Mouse (Mus musculus): Measurements from ENCODE around the gene Ryr2. TPM values are rescaled to one million over a fixed set of nuclear protein-coding genes. Genes with fewer than 3 reads are reported as not detected.
"Not testable (repeated sequence)": the region's sequence is repeated elsewhere in the genome, so short reads cannot be mapped to it uniquely, and the experiment has no call there.

Gene Ryr2
- 1.2 TPM in 2 replicates for polyA plus RNA-seq (2016; fragmentation: Nextera tagmentation; extraction: Ambion mirVana)

- WGBS, result 12% methylated on average over 39 of the region's 64 CpGs
- Histone ChIP-seq H3K4me3 (peak within 1 kb of the TSS; percentile 73), H3K4me2 (replicated peaks) (peak within 1 kb of the TSS; percentile 99), H3K27me3 (peaks cover 51% of the 10 kb centered on the region), H3K36me3 (no peaks in the 10 kb centered on the region), H3K27ac (no peak within 1 kb of the TSS), H3K9me3 (no peaks in the 10 kb centered on the region), H3K9ac (peak within 1 kb of the TSS; percentile 69), H3K4me1 (0 out of 2 replicates have a peak, but pooled peaks cover 11% of the 10 kb centered on the region)
- peak; percentile 80 for ATAC-seq (ENCODE audit: insufficient number of reproducible peaks, insufficient read depth, low FRiP score, low TSS enrichment)
Measured at GRCm38 (mm10) chr13:12106662-12107632, at the start of gene Ryr2. Gene Ryr2 (minus strand): TSS chr13:12106945.

DNA sequence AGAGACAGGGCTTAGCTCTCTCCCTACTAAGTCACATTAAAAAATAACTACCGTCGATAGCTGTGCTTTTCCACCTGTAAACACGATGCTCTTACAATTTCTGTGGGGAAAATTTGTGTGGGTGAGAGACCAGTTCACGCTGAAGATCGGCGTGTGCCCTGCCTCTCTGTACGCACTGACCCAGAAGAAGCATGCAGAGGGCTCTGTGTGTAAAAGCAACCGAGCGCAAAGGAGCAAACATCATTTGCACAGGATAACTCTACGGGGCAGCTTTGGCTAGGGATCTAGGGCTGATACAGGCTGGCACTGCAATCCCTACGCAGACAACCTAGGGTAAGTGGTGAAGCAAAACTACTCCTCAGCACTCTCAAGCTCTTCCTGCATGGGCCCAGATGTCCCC lies 47.2 kb upstream of the Ryr2 start:
- H3K36me3 ChIP-seq, result no peaks in the 10 kb centered on the region
- no peaks in the 10 kb centered on the region for H3K4me1 ChIP-seq
- 0 out of 2 replicates have a peak, but pooled peaks have one; percentile 53 for ATAC-seq (ENCODE audit: insufficient number of reproducible peaks, insufficient read depth, low FRiP score, low TSS enrichment)
- 89% methylated on average over 11 of the region's 11 CpGs for WGBS
- H3K9me3 ChIP-seq, result no peaks in the 10 kb centered on the region
- H3K4me2 ChIP-seq (replicated peaks), result no peak overlapping the region
- no peak overlapping the region for H3K27ac ChIP-seq
- no peak overlapping the region for H3K9ac ChIP-seq
- no peak overlapping the region for H3K4me3 ChIP-seq
- no peaks in the 10 kb centered on the region for H3K27me3 ChIP-seq

DNA sequence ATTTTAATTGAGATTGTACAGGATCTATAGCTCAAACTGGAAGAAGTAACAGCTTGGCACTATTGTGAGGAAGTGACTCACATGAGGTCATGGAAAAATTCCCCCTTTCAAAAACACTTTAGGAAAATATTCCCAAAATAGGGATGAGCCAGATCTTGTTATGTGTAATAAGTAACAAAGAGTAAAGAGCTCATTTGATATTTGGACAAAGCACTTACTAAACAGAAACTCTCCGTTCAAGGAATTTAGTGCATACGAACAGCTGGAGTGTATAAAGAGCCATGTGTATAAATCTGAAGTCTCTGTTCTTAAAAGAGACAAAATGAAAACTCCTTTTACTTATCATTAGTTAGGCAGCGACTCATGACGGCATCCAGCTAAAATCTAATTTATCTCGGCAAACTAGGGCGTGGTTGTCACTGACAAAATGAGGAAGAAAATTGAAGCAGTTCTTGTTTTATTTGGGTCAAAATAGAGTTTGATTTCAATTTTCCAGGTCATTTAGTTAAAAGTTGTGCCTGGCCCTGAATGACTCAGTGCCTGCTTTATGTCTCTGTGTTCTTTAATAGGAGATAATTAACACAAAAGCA lies 40.3 kb upstream of the Ryr2 start:
- ATAC-seq (ENCODE audit: insufficient number of reproducible peaks, insufficient read depth, low FRiP score, low TSS enrichment), result no peak
- WGBS, result 78% methylated on average over 6 of the region's 6 CpGs
- Histone ChIP-seq H3K4me1 (no peaks in the 10 kb centered on the region), H3K27ac (no peak overlapping the region), H3K9ac (no peak overlapping the region), H3K4me2 (replicated peaks) (no peak overlapping the region), H3K9me3 (no peaks in the 10 kb centered on the region), H3K27me3 (no peaks in the 10 kb centered on the region), H3K36me3 (no peaks in the 10 kb centered on the region), H3K4me3 (no peak overlapping the region)

DNA sequence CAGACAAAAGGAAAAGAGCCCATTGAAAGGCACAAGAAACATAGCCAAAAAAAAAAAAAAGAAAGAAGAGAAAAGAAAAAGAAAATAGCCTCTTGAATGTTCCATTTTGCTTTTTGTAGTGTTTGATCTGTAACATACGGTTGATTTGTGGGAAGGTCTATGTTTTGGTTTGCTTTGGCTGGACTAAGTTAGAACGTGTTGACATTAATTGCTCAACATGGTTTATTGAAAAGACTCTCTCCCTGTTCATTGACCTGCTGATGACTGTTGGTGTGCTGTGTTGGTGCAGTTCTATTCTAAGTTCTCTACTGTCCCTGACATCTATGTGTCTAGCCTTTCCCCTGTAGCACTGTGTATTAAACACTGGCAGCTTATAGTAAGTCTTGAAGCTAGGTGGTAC lies 39.7 kb upstream of the Ryr2 start:
- H3K9ac ChIP-seq, result no peak overlapping the region
- H3K4me3 ChIP-seq, result no peak overlapping the region
- H3K27me3 ChIP-seq, result no peaks in the 10 kb centered on the region
- WGBS, result 69% methylated on average over 2 of the region's 2 CpGs
- H3K4me2 ChIP-seq (replicated peaks), result no peak overlapping the region
- ATAC-seq (ENCODE audit: insufficient number of reproducible peaks, insufficient read depth, low FRiP score, low TSS enrichment), result no peak
- no peak overlapping the region for H3K27ac ChIP-seq
- no peaks in the 10 kb centered on the region for H3K9me3 ChIP-seq
- no peaks in the 10 kb centered on the region for H3K4me1 ChIP-seq
- no peaks in the 10 kb centered on the region for H3K36me3 ChIP-seq

DNA sequence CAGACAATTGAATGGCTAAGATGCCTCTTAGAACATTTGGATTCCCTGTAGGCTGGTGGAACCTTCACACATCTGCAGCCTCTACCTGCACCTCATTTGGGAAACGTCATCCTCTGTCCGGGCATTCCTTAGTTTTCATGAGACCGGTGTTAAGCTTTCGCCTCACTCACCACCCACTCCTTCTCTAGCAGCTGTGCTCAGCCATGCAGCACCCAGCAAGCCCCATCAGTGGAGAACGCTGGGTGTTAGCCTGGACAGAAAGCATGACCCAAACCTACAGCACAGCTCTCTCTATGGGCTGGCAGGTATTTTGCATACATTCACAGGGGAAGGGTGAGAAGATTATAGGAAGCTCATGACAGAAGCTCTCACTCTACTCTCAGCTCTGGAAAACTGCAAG lies 36.6 kb upstream of the Ryr2 start:
- no peaks in the 10 kb centered on the region for H3K4me1 ChIP-seq
- no peak for ATAC-seq (ENCODE audit: insufficient number of reproducible peaks, insufficient read depth, low FRiP score, low TSS enrichment)
- no peaks in the 10 kb centered on the region for H3K27me3 ChIP-seq
- H3K4me3 ChIP-seq, result no peak overlapping the region
- no peaks in the 10 kb centered on the region for H3K36me3 ChIP-seq
- no peak overlapping the region for H3K9ac ChIP-seq
- no peak overlapping the region for H3K27ac ChIP-seq
- 88% methylated on average over 5 of the region's 5 CpGs for WGBS
- no peaks in the 10 kb centered on the region for H3K9me3 ChIP-seq
- H3K4me2 ChIP-seq (replicated peaks), result no peak overlapping the region

GRCm38 (mm10) chr13:12136461-12136860 lies 29.7 kb upstream of the Ryr2 start:
- H3K9ac ChIP-seq; H3K27ac ChIP-seq; H3K36me3 ChIP-seq; H3K4me3 ChIP-seq; ATAC-seq (ENCODE audit: insufficient number of reproducible peaks, insufficient read depth, low FRiP score, low TSS enrichment); H3K27me3 ChIP-seq; H3K9me3 ChIP-seq; H3K4me1 ChIP-seq; H3K4me2 ChIP-seq (replicated peaks): not testable (repeated sequence)
- WGBS, result 89% methylated on average over 10 of the region's 10 CpGs

DNA sequence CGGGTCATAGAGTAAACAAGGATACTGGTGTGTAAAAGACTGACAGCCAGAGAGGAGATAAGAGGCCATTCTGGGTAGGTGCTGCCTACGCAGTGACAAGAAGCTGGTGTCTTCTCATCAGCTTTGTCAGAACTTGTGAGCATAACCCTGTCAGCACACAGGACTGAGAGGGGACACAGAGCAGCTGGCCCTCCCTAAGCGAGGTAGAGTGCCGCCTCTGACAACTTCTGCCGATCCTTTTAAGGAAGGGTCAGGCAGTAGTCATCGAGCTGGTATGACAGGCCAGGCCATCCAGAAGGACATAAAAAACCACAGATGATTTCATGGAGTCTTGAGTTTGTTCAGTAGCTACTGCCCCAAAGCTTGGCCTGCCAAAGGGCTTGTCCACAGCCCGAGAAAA lies 26.8 kb upstream of the Ryr2 start:
- H3K27ac ChIP-seq, result no peak overlapping the region
- 85% methylated on average over 7 of the region's 7 CpGs for WGBS

DNA sequence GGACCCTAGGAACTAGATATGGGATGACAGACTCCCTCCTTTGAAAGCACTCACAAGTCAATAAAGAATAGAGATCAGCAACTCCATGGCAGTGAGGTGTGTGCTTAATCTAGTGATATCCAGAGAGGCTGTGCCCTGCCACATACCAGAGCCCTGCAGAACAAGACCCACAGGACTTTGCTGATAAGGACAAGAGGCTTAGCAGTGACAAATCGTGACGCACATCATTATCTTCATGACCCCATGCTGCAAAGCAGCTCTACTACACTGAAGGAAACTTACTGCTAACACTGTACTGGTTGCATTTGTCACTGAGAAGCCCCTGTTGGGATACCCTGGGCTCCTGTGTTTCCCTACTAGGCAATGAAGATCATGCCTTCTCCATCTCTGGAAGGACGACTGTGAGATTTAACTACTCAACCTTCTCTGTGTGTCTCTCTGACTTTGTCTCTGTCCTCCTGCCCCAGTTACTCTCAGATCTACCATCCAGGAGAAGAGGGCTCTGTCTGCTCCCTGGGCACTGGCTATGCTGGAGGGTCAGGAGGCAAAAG lies 25.5 kb upstream of the Ryr2 start:
- H3K9me3 ChIP-seq, result no peaks in the 10 kb centered on the region
- H3K4me2 ChIP-seq (replicated peaks), result no peak overlapping the region
- no peak overlapping the region for H3K27ac ChIP-seq
- H3K4me1 ChIP-seq, result no peaks in the 10 kb centered on the region
- no peak overlapping the region for H3K4me3 ChIP-seq
- H3K36me3 ChIP-seq, result no peaks in the 10 kb centered on the region
- H3K27me3 ChIP-seq, result no peaks in the 10 kb centered on the region
- no peak for ATAC-seq (ENCODE audit: insufficient number of reproducible peaks, insufficient read depth, low FRiP score, low TSS enrichment)
- no peak overlapping the region for H3K9ac ChIP-seq
- WGBS, result 86% methylated on average over 3 of the region's 3 CpGs

More for the DNA sequence above, 26.8 kb upstream of the Ryr2 start:
- H3K4me3 ChIP-seq, result no peak overlapping the region
- H3K4me1 ChIP-seq, result no peaks in the 10 kb centered on the region
- H3K9me3 ChIP-seq, result no peaks in the 10 kb centered on the region
- no peak overlapping the region for H3K4me2 ChIP-seq (replicated peaks)
- H3K9ac ChIP-seq, result no peak overlapping the region
- no peaks in the 10 kb centered on the region for H3K36me3 ChIP-seq
- no peak for ATAC-seq (ENCODE audit: insufficient number of reproducible peaks, insufficient read depth, low FRiP score, low TSS enrichment)
- H3K27me3 ChIP-seq, result no peaks in the 10 kb centered on the region

DNA sequence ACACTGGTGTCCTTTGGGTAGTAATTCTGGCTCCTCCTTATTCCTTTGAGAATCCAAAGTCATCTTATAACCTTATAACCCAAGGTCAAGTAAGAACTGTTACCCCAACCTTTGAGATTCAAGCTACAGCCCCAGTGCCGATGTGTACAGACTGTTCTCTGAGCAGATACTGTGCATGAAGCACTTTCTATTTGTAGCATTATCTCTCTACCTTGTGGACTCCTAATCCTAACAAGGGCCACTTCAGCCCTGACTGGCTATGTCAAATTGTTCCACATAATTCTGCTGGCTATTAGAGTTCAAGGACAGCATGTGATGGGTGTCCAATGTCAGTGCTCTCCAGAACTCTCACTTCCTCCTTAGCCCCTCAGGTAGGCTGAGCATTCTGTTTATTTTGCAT lies 22.4 kb upstream of the Ryr2 start:
- WGBS, result 85% methylated on average over 1 of the region's 1 CpGs
- H3K4me1 ChIP-seq, result no peaks in the 10 kb centered on the region
- no peak overlapping the region for H3K4me3 ChIP-seq
- H3K27me3 ChIP-seq, result no peaks in the 10 kb centered on the region
- ATAC-seq (ENCODE audit: insufficient number of reproducible peaks, insufficient read depth, low FRiP score, low TSS enrichment), result no peak
- no peak overlapping the region for H3K4me2 ChIP-seq (replicated peaks)
- no peaks in the 10 kb centered on the region for H3K36me3 ChIP-seq
- no peak overlapping the region for H3K9ac ChIP-seq
- no peaks in the 10 kb centered on the region for H3K9me3 ChIP-seq
- no peak overlapping the region for H3K27ac ChIP-seq

DNA sequence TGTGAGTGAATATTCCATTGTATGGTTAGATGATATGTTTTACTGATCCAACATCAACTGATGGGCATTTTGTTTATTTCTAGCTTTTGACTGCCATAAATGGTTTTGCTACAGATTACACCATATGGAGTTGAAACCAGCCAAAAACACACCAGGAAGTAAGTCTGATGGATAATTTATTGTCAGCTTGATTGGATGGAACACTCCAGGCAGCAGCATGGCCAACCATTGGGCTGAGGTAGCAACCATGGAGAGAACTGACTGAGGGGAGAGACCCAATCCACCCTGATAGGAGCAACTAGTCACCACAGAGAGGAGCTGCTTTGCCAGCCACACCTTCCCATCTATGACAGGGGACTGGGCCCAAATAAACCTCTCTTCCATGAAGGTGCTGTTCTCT lies 19.4 kb upstream of the Ryr2 start:
- no peaks in the 10 kb centered on the region for H3K27me3 ChIP-seq
- H3K4me2 ChIP-seq (replicated peaks), result no peak overlapping the region
- no peak overlapping the region for H3K4me3 ChIP-seq
- H3K9ac ChIP-seq, result no peak overlapping the region
- no peaks in the 10 kb centered on the region for H3K4me1 ChIP-seq
- H3K36me3 ChIP-seq, result no peaks in the 10 kb centered on the region
- H3K27ac ChIP-seq, result no peak overlapping the region
- ATAC-seq (ENCODE audit: insufficient number of reproducible peaks, insufficient read depth, low FRiP score, low TSS enrichment), result no peak
- no peaks in the 10 kb centered on the region for H3K9me3 ChIP-seq

DNA sequence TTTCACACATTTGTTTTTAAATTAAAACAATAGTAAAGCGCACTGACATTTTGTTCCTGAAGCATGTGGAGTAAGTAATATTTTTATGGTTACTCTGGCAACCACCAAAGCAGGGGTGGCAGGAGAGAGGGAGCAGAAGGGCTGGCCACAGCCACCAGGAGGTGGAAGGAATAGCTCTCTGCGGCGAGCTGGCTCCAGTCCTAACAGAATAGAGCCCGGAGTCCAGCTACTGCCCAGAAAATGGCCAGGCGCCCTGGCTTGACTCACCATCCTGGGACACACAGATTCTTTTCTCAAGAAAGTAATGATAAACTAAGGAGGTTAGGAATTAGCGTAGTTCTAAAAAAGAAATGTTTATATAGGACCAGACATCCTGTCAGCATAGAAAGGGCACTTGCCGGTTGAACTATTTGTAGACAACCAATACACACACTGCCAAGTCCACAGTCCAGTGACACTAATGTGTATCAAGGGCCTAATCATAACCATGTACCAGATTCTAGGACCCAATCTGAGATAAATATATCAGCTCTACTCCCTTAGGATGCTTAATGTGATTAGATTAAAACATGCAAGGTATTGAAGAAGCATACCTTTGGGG lies 18.3 kb upstream of the Ryr2 start:
- Histone ChIP-seq H3K9ac (no peak overlapping the region), H3K4me2 (replicated peaks) (no peak overlapping the region), H3K36me3 (no peaks in the 10 kb centered on the region), H3K4me1 (no peaks in the 10 kb centered on the region), H3K4me3 (no peak overlapping the region), H3K9me3 (no peaks in the 10 kb centered on the region), H3K27ac (no peak overlapping the region), H3K27me3 (no peaks in the 10 kb centered on the region)
- 85% methylated on average over 7 of the region's 7 CpGs for WGBS
- ATAC-seq (ENCODE audit: insufficient number of reproducible peaks, insufficient read depth, low FRiP score, low TSS enrichment), result no peak
